Mouse (Mus musculus) gastrocnemius, postnatal 36 days (tissue): ENCODE measurements at regions not wholly inside any gene's neighbourhood (a gene's known extent, or its start where the extent isn't known, plus 50 kb on each side); places are given as distances from the start of the nearest gene placed in this dataset.

Source experiments
- DNase-seq, 2 experiments: peaks; one replicate each; pipeline ENCODE4 v3.0.0; 2022
- intact Hi-C: fragments of 180-260 bp; cut with DNase I; formaldehyde crosslinking; loops from one replicate; pipeline ENCODE4 v1.15.1; 2025

GRCm38 (mm10) chr16:62981821-62982220 lies 127.7 kb downstream of the Pros1 start:
- intact Hi-C loops: no loop called here
- DNase-seq: no peak

- intact Hi-C loops: no loop called here
- no peak for DNase-seq
These were observed 128.5 kb downstream of the Pros1 start for GRCm38 (mm10) chr16:62982558-62982957.

- DNase-seq: no peak
- intact Hi-C loops: no loop called here
These were observed 141.4 kb downstream of the Pros1 start for GRCm38 (mm10) chr16:62995555-62995954.

GRCm38 (mm10) chr16:63011151-63011734 lies 157.1 kb downstream of the Pros1 start:
- no peak for DNase-seq
- intact Hi-C loops: no loop called here

- intact Hi-C loops: no loop called here
- DNase-seq: no peak
These were observed 160.3 kb downstream of the Pros1 start for GRCm38 (mm10) chr16:63014453-63014852.

- intact Hi-C loops: no loop called here
- no peak for DNase-seq
These were observed 162.0 kb downstream of the Pros1 start for GRCm38 (mm10) chr16:63016144-63016543.

GRCm38 (mm10) chr16:63016658-63017057 lies 162.6 kb downstream of the Pros1 start:
- intact Hi-C loops: no loop called here
- DNase-seq: no peak

- intact Hi-C loops: no loop called here
- no peak for DNase-seq
These were observed 176.3 kb downstream of the Pros1 start for GRCm38 (mm10) chr16:63030399-63030798.

GRCm38 (mm10) chr16:63031035-63031434 lies 176.9 kb downstream of the Pros1 start:
- DNase-seq: no peak
- intact Hi-C loops: no loop called here

GRCm38 (mm10) chr16:63031802-63032201 lies 177.7 kb downstream of the Pros1 start:
- no peak for DNase-seq
- intact Hi-C loops: no loop called here

- intact Hi-C loops: no loop called here
- no peak for DNase-seq
These were observed 195.0 kb downstream of the Pros1 start for GRCm38 (mm10) chr16:63049100-63049499.

- no peak for DNase-seq
- intact Hi-C loops: no loop called here
These were observed 208.8 kb downstream of the Pros1 start for GRCm38 (mm10) chr16:63062883-63063282.

GRCm38 (mm10) chr16:63069987-63070386 lies 215.9 kb downstream of the Pros1 start:
- DNase-seq: no peak
- intact Hi-C loops: no loop called here

GRCm38 (mm10) chr16:63075814-63076213 lies 221.7 kb downstream of the Pros1 start:
- intact Hi-C loops: no loop called here
- no peak for DNase-seq

GRCm38 (mm10) chr16:63081383-63081782 lies 227.3 kb downstream of the Pros1 start:
- no peak for DNase-seq
- intact Hi-C loops: no loop called here

GRCm38 (mm10) chr16:63083256-63083655 lies 229.1 kb downstream of the Pros1 start:
- intact Hi-C loops: no loop called here
- no peak for DNase-seq

GRCm38 (mm10) chr16:63084021-63084756 lies 230.1 kb downstream of the Pros1 start:
- no peak for DNase-seq
- intact Hi-C loops: no loop called here

GRCm38 (mm10) chr16:63086086-63086796 lies 232.1 kb downstream of the Pros1 start:
- no peak for DNase-seq
- intact Hi-C loops: no loop called here

GRCm38 (mm10) chr16:63091471-63092300 lies 237.6 kb downstream of the Pros1 start:
- intact Hi-C loops: no loop called here
- DNase-seq: no peak

- no peak for DNase-seq
- intact Hi-C loops: no loop called here
These were observed 240.2 kb downstream of the Pros1 start for GRCm38 (mm10) chr16:63094126-63094840.
